In the genomic region with DNA sequence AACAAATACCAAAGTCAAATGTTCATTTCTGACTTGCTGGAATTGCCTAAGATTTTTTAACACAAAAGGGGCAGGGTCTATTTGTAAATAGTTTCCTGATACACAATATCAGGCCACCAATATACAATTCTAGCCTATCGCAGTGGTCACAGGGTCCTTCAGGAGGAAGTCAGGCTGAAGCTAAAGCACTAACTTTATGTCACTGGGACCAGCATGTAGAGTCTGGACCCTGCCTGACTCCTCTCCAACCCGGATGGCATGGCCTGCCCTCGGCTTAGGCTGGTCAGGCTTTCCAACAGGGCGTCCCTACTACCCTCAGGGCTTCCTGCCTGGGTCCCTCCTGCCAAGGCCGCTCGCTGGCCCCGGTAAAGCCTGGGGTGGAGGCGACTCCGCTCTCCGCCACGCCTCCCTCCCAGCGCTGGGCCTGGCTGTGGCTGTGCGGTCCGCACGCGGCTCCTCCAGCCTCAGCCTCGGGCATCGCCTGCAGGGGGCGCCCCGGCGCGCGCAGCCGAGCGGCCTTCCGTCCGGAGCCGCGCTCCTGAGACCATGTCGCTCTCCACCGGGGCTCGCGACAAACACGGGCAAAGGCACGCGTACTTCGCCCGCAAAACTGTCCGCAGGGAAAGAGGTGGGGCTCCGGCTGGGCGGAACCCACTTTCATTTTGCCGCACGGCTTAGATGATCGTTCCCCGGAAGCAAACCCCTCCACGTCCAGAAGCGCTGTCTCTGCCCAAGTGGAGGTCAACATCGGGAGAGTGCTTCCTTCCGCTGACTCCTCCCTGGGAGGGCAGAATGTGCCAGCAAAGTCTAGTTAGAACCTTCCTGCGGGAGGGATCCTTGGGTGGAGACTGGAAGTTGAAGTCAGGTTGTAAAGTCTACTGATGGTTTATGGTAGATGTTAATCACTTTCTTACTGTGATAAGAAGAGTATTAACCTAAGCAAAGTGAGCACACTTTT, we compare ENCODE assay signal across 8 mouse cellular contexts. TPM values are rescaled to one million over a fixed set of nuclear protein-coding genes. Genes with fewer than 3 reads are reported as not detected.
A peak's percentile ranks its signal among the peaks of the same experiment; 100 is the strongest.
DNase-seq lines count a peak whose midpoint lies in the region; ATAC-seq lines count a peak whose summit lies in the region.
"Not testable (repeated sequence)": the region's sequence is repeated elsewhere in the genome, so short reads cannot be mapped to it uniquely, and the experiment has no call there.

No protein-coding gene starts in this region.

- 2% methylated on average over 37 of the region's 50 CpGs for WGBS in hindbrain, embryonic 13.5 days

- peak overlapping the region; percentile 48; the same call in 1 of the 2 replicates for H3K27ac ChIP-seq in hindbrain, embryonic 13.5 days

- not testable (repeated sequence) for H3K4me1 ChIP-seq in hindbrain, embryonic 13.5 days (replicated peaks)

- not testable (repeated sequence) for H3K27me3 ChIP-seq in hindbrain, embryonic 13.5 days

- H3K9me3 ChIP-seq in hindbrain, embryonic 13.5 days, result not testable (repeated sequence)

- DNase-seq in R1 (ENCODE audit: low read depth, low spot score), result peak; percentile 88
- peak; percentile 82 to 87 for DNase-seq in cerebellum, postnatal 14 days
- peak; percentile 65 to 77 for DNase-seq in frontal cortex, postnatal 14 days (ENCODE audit: low spot score in 2 of 2)
- DNase-seq in layer of hippocampus, postnatal 25 days (ENCODE audit: extremely low spot score in 1 of 2, low spot score in 1 of 2), result peak; percentile 66 to 74
- peak; percentile 83 for DNase-seq in lung, postnatal 14 days
- DNase-seq in ovary, postnatal 36 days (ENCODE audit: low spot score), result peak; percentile 89
- peak; percentile 84 for DNase-seq in thymus, postnatal 25 days

- ATAC-seq in hindbrain, embryonic 13.5 days (ENCODE audit: low FRiP score), result peak; percentile 97

- H3K4me2 ChIP-seq in hindbrain, embryonic 13.5 days, result peak overlapping the region; percentile 58

- peak overlapping the region; percentile 46 for H3K4me3 ChIP-seq in hindbrain, embryonic 13.5 days

- H3K36me3 ChIP-seq in hindbrain, embryonic 13.5 days, result peaks cover 20% of the 10 kb centered on the region

- peak overlapping the region; percentile 71 for H3K9ac ChIP-seq in hindbrain, embryonic 13.5 days

RNA-seq across cellular contexts. Expression of gene Nat8f1, which starts 21.3 kb away (rescaled TPM):
- 16.0 and 20.0 TPM in 2 replicates for polyA plus RNA-seq in hindbrain, embryonic 13.5 days (2015; fragmentation: Nextera tagmentation; extraction: Ambion mirVana)
- 10 to 100 TPM; 29.6 to 32.7 TPM for total RNA-seq in layer of hippocampus, postnatal 25 days (2021)

RNA-seq across cellular contexts. Expression of gene Dusp11, which starts 24.7 kb away (rescaled TPM):
- polyA plus RNA-seq in hindbrain, embryonic 13.5 days (2015; fragmentation: Nextera tagmentation; extraction: Ambion mirVana), result 49.9 and 53.4 TPM in 2 replicates
- total RNA-seq in layer of hippocampus, postnatal 25 days (2021), result 10 to 100 TPM; 56.0 to 94.4 TPM

RNA-seq across cellular contexts. Expression of gene Tprkb, which starts 25.1 kb away (rescaled TPM):
- 50.0 and 55.5 TPM in 2 replicates for polyA plus RNA-seq in hindbrain, embryonic 13.5 days (2015; fragmentation: Nextera tagmentation; extraction: Ambion mirVana)
- total RNA-seq in layer of hippocampus, postnatal 25 days (2021), result 10 to 100 TPM; 72.4 to 81.7 TPM

RNA-seq across cellular contexts. Expression of gene Nat8f4, which starts 32.1 kb away (rescaled TPM):
- 6.8 and 6.9 TPM in 2 replicates for polyA plus RNA-seq in hindbrain, embryonic 13.5 days (2015; fragmentation: Nextera tagmentation; extraction: Ambion mirVana)
- total RNA-seq in layer of hippocampus, postnatal 25 days (2021), result 1 to 10 TPM; 7.9 to 8.6 TPM

Comparison
In these comparisons a context has a peak if more than half of its experiments do, and no peak if none do; other contexts are left out.
1. Peak in every context shown above with its lines: DNase-seq, ATAC-seq, H3K4me3 ChIP-seq and H3K27ac ChIP-seq.